Mouse (Mus musculus): Measurements from ENCODE around the gene Ascc2.

GRCm38 (mm10) chr11:4606541-4606940 lies 31.0 kb upstream of the Ascc2 start:
- TF ChIP-seq CTCF (IDR thresholded peaks at IDR 0.05; ENCODE audit: extremely low read depth, insufficient read depth, low read length) (no peak), POLR2A (IDR thresholded peaks at IDR 0.05; ENCODE audit: extremely low read depth, insufficient read depth, low read length) (no peak)
